Mouse (Mus musculus) urinary bladder, adult 18-20 months (tissue): ENCODE measurements around the gene F2r.

Experiments
- DNase-seq, 2 experiments: peaks; one replicate each; pipeline ENCODE4 v3.0.0; 2022; ENCODE audit warnings: low spot score in 2 of 2, mixed read lengths in 2 of 2

F2r gene

GRCm38 (mm10) chr13:95595921-95596320 lies 22.4 kb downstream of the F2r start:
- no peak for DNase-seq

- DNase-seq: no peak
These were observed 22.9 kb downstream of the F2r start for GRCm38 (mm10) chr13:95595411-95595810.

- no peak for DNase-seq
These were observed 25.4 kb downstream of the F2r start for GRCm38 (mm10) chr13:95592860-95593259.

- no peak for DNase-seq
These were observed 26.7 kb downstream of the F2r start for GRCm38 (mm10) chr13:95591606-95592005.

DNA sequence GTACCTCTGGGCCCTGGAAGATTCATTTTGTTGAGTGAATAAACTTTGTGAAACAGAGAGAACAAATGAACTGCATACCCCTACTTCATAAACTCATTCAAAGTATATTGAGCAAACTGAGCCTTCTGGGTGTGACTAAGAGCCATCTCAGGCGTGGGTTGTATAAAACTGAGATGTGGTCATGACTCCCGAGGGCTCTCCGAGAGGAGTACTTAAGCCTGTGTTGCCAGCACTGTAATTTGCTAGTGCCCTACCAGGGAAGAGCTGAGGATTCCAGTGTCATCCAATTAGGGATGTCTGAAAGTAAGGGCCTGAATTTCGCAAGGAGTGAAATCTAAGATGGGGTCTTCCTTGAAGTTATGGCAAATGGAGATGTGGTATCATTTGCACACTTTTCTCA lies 30.7 kb downstream of the F2r start:
- no peak for DNase-seq

DNA sequence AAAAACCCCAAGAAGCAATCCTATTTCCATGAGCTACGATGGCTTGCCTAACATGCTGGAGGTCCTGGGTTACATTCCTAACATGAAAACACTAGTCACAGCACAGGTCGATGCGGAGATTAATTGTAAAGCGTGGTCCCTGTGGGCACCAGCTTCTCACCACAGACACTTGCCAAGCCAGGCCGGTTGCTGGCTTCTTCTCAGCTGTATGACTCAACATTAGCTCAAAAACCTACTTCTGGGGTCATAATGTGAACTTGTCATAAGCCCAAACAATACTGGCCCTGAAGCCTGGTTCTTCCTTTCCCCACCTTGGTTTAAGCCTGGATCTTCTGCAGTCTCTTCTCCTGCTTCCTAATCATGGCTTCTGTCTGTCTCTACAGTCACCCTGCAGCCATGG lies 33.4 kb downstream of the F2r start:
- no peak for DNase-seq

DNA sequence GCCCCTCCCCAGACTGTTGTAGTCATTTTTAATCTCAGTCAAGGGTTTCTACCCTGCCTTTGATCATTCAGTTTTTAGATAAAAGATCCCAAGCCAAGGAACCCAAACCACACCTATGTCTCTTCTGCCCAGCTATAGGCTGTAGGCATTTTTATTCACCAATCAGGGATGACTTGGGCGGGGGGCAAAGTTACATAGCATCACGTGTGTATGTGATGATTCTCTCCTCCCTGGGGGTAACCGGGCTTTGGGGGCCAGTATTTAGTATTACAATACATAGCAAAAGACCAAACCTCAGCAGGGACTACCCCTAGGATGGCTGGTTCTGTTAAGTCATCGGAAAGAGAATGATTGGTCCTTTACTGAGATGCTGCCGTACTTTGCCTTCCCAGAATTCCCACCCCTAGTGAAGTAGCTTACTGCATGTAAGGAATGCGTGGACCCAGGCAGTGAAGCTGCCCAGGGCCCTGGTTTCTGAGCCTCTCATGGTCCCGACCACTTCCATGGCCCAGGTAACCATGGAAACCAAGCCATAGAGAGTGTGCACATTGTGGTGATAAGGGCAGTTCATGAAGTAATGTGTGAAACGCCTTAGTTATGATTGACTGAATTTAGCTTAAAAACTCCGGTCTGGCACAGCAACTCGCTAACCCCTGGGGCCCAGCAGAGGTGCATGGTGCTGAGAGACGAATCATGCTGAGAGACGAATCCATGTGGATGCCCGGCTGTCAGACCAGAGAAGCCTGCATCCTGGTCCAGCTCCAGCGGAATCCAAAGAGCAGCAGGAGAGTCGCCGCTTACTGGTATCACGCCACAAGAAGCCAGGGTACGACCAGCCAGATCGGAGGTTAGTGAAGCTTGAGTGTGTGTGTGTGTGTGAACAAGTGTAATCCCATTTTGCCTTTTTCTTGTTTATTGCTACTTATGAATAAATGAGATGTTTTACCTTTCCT lies 34.8 kb downstream of the F2r start:
- no peak for DNase-seq

DNA sequence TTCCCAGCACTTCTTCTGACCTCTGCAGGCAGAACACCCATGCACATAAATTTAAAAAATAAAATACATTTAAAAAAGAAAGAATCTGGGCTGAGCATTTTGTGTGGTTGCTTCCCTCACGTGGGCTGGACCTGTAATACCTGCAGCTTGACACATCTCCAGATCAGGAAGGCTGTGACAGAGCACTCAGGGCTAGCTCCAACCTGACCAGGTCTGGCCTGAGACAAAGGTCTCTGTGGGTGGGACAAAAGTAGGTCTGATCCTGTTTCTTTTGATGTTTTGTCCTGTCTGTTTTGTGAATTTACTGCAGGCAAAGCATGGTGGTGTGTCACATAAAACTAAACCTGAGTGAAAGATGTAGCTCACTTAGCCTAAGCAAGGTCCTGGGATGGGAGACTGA lies 36.4 kb downstream of the F2r start:
- no peak for DNase-seq

DNA sequence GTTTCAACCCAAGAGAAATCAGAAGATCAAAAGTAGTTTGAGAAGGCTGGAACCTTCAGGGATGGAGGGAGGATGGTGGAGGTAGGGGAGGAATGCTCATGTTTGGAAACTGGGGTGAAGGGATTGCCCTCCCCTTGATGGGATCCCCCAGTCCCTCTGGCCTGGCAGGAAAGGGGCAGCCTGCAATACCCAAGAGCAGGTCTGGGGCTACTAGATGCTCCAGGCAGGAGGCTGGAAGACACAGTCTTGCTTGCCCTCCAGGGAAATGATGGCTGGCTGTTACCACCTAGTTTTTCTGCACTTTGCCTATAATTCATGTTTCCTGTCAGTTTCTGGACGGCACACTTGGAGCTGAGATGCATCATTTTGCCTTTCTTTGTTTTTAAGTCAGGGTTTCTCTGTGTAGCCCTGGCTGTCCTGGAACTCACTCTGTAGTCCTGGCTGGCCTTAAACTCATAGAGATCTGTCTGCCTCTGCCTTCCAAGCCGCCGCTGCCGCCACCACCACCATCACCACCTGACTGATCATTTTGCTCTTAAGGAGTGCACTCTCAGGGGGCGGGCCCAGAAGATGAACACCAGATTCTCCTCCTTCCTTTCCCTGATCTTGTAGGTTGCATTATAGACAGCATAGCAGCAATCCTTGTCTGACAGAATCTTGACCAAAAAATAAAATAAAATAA lies 40.1 kb downstream of the F2r start:
- no peak for DNase-seq

GRCm38 (mm10) chr13:95570877-95571276 lies 47.4 kb downstream of the F2r start:
- no peak for DNase-seq

GRCm38 (mm10) chr13:95569326-95569725 lies 49.0 kb downstream of the F2r start:
- no peak for DNase-seq

- DNase-seq: no peak
These were observed 50.0 kb downstream of the F2r start for GRCm38 (mm10) chr13:95568336-95568735.

DNA sequence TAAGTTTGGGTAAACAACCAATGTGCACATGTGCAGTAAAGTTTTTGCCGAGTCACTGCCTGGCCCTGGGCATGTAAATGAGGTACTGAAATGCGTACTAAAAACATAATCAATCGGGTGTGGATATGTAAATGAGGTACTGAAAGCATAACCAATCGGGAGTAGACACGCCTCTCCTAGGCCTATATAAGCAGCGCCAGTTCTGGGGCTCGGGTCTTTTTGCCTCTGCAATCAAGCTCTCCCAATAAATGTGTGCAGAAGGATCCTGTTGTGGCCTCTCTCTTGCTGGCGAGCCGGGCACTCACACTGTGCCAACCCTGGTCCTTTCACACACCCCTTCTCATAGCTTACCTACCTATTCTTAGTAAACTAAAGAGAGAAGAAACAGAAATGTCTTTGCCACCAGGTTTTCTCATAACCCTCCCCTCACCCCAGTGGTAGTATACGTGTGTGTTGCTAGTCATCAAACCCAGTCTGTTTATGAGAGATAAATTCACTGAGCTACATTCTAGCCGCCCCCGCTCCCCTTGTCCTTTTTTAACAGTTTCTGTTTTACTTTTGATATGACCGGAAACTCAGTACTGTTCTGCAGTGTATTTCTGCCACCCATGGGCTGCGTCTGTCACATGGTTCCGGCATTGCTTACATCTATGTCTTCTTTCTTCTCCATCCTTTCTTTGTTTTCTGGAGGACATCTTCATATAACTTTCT lies 51.3 kb downstream of the F2r start:
- no peak for DNase-seq

GRCm38 (mm10) chr13:95563693-95564092 lies 54.6 kb downstream of the F2r start:
- peak; percentile 44 to 59 for DNase-seq

DNA sequence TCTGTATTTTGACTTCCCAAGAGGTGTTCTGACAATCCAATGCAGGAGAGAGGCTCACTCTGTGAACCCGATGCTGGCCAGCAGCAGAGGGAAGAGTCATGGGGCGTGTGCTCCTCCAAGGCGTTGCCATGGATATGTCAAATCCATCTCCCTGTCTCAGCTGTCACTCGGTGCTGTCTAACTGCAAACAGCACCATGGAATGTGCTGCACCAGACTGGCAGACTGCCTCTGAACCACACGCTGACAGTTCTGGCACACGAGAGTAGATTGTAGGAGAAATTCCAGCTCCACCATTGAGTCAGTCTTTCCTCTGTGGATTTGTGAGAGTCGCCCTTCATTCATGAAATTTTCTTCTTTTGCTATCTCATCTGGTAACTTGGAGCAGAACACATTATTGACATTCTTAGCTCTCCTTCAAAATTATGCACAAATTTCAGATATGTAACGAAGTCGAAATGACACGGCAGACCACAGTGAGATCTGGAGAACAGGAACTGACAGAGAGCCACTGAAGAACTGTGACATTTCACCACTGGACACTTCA lies 55.1 kb downstream of the F2r start:
- no peak for DNase-seq

DNA sequence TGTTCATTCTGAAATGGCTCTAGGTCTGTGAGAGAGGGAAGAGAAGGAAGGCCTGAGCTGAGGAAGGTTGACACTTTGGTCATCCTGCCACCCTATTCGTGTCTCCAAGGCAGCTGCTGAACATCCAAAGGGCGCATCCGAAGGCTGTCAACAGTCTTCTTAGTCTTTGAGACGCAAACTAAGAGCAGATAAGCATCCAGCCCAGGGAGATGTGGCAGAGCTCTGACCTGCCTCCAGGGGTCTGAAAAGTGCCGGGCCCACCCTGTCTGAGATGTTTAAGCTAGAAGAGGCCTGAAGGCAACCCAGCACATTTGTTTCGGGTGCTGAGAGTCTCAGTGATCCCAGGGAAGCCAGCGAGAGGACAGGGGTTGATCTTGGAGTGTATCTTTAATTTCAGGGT lies 61.0 kb downstream of the F2r start:
- DNase-seq: no peak

- peak in 1 of 2 experiments; percentile 10 for DNase-seq
These were observed 64.3 kb downstream of the F2r start for GRCm38 (mm10) chr13:95553885-95554492.
